Mouse (Mus musculus) small intestine, adult 2 months (tissue): ENCODE results near the gene Krtap24-1. TPM values are rescaled to one million over a fixed set of nuclear protein-coding genes. Genes with fewer than 3 reads are reported as not detected.

Source experiments
- H3K27ac ChIP-seq: fragments of 200-500 bp; 2 replicates; pipeline ENCODE4 v1.5.1; 2012; ENCODE audit warnings: low read depth, low read length, control low read depth, inconsistent platforms; ENCODE audit not compliant: insufficient read depth
- H3K27me3 ChIP-seq: fragments of 200-500 bp; 2 replicates; pipeline ENCODE4 v1.6.1; 2012; ENCODE audit warnings: mild to moderate bottlenecking, moderate library complexity, low read length, inconsistent platforms; ENCODE audit not compliant: control insufficient read depth, insufficient read depth
- H3K36me3 ChIP-seq: fragments of 200-500 bp; 2 replicates; pipeline ENCODE4 v1.6.1; 2012; ENCODE audit warnings: mild to moderate bottlenecking, low read length, control low read depth, inconsistent platforms; ENCODE audit not compliant: control insufficient read depth, insufficient read depth
- H3K4me1 ChIP-seq: fragments of 200-500 bp; 2 replicates; pipeline ENCODE4 v1.6.1; 2012; ENCODE audit warnings: low read length, inconsistent platforms, mixed read lengths; ENCODE audit not compliant: control insufficient read depth, insufficient read depth, insufficient read length
- H3K4me3 ChIP-seq: fragments of 200-500 bp; 2 replicates; pipeline ENCODE4 v1.5.1; 2012; ENCODE audit warnings: low read depth, mild to moderate bottlenecking, control low read depth, inconsistent platforms, low read length, moderate library complexity
- CTCF ChIP-seq: fragments of 200-500 bp; IDR thresholded peaks from 2 replicates; pipeline ENCODE4 v1.5.1; 2012; ENCODE audit warnings: low read depth, mild to moderate bottlenecking, control low read depth, inconsistent platforms, low read length, moderate library complexity, mixed read lengths; ENCODE audit not compliant: insufficient replicate concordance, insufficient read length; ENCODE audit errors: extremely low read depth
- POLR2A ChIP-seq: fragments of 200-500 bp; IDR thresholded peaks from 2 replicates; pipeline ENCODE4 v1.6.1; 2012; ENCODE audit warnings: low read depth, mild to moderate bottlenecking, control low read depth, inconsistent platforms, low read length, moderate library complexity
- WGBS: fragments of 180-500 bp; shearing (Covaris S2); methylation state at CpG from one replicate; pipeline ENCODE4 v1.1.7; 2018; 5-methylcytosine and 5-hydroxymethylcytosine counted together
- polyA plus RNA-seq: library from polyadenylated mRNA; depleted of rRNA; stranded (reverse); fragments of >200 nt; gene quantifications from 2 replicates; pipeline ENCODE4 v1.2.3, GENCODE M21; 2012; rRNA removed

Gene Krtap24-1
- polyA plus RNA-seq = not detected in 2 replicates

- WGBS = 61% methylated on average over 8 of the region's 8 CpGs
- Histone ChIP-seq H3K4me3 (no peak within 1 kb of the TSS), H3K27me3 (no peaks in the 10 kb centered on the region), H3K27ac (no peak within 1 kb of the TSS), H3K4me1 (no peaks in the 10 kb centered on the region), H3K36me3 (no peaks in the 10 kb centered on the region)
- TF ChIP-seq POLR2A (no peak), CTCF (no peak)
Measured at GRCm38 (mm10) chr16:88611922-88612321, at the start of gene Krtap24-1. Gene Krtap24-1, minus strand, starts transcription at chr16:88612279.

DNA sequence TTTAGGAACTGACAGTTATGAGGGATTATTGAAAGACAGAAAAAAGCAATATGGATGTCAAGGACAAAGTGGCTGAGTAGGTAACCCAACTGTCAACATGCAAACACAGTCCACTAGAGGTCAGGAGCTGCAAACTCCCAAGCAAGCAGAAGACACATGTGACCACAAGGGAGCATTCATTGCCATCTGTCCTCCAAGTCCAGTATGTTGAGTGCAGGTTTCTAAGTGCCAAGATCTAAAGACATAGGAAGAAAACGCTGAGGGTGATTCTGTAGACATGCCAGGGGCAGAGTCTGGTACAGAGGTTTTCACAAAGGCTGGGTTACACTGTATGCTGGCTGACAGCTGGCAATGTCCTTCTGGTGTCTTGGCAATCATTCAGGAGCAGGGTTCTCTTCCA, 45.3 kb upstream of the Krtap24-1 start:
- 15% methylated on average over 1 of the region's 1 CpGs for WGBS
- TF ChIP-seq CTCF (no peak), POLR2A (no peak)
- H3K36me3 ChIP-seq = no peaks in the 10 kb centered on the region

DNA sequence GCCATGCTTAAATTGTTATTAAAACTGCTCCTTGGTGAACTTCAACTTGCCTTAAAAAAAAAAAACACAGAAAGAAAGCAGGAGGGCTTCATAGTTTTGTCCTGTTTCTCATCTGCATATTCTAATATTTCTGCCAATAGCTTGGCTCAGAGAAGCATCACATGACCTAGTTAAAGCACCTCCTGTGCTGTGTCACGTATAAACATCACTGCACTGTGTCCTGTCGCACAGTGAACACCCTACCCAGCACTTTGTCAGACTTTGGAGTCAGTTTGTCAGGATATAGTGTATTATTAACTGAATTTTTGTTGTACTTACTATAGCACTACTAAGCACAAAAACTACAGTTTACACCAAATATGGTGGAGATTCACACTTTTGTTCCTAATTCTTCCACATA, 39.9 kb upstream of the Krtap24-1 start:
- no peak overlapping the region for H3K27ac ChIP-seq
- TF ChIP-seq POLR2A = no peak
- no peak for TF ChIP-seq CTCF
- WGBS = 41% methylated on average over 2 of the region's 2 CpGs
- peaks cover 6% of the 10 kb centered on the region; the same call in 1 of the 2 replicates for H3K4me1 ChIP-seq
- no peaks in the 10 kb centered on the region for H3K27me3 ChIP-seq
- H3K36me3 ChIP-seq = no peaks in the 10 kb centered on the region
- H3K4me3 ChIP-seq = no peak overlapping the region

More for the DNA sequence above, 45.3 kb upstream of the Krtap24-1 start:
- Histone ChIP-seq H3K4me1 (no peaks in the 10 kb centered on the region), H3K27me3 (no peaks in the 10 kb centered on the region), H3K4me3 (no peak overlapping the region), H3K27ac (no peak overlapping the region)

DNA sequence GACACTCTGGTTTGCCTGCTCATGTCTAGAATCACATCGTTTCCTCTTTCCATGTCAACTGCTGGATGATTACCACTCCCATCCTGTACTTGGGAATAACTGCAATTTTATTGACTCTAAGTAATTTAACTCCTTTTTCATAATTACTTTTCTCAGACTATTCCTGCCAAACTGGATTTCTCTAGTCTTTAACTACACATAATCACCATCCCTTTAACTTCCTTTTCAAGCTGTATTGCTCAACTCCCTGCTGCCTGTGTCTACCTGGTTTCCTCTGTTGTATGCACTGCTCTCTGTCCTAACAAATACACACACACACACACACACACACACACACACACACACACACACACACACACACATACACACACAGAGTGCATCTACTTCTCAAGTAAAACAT, 39.0 kb upstream of the Krtap24-1 start:
- Histone ChIP-seq H3K4me1 (peaks cover 6% of the 10 kb centered on the region; the same call in 1 of the 2 replicates), H3K27me3 (no peaks in the 10 kb centered on the region), H3K27ac (no peak overlapping the region), H3K4me3 (no peak overlapping the region), H3K36me3 (no peaks in the 10 kb centered on the region)
- 16% methylated on average over 1 of the region's 1 CpGs for WGBS
- TF ChIP-seq POLR2A (no peak), CTCF (no peak)

GRCm38 (mm10) chr16:88647358-88647846, 35.3 kb upstream of the Krtap24-1 start, which contains the start of gene Krtap26-1:
Gene Krtap26-1, minus strand, starts transcription at chr16:88647796.
- Histone ChIP-seq H3K4me3 (no peak within 1 kb of the TSS), H3K27ac (no peak within 1 kb of the TSS), H3K27me3 (no peaks in the 10 kb centered on the region), H3K4me1 (peaks cover 6% of the 10 kb centered on the region; the same call in 1 of the 2 replicates), H3K36me3 (no peaks in the 10 kb centered on the region)
- 89% methylated on average over 10 of the region's 10 CpGs for WGBS
- TF ChIP-seq CTCF (no peak), POLR2A (no peak)

- TF ChIP-seq POLR2A (no peak), CTCF (no peak)
- Histone ChIP-seq H3K36me3 (no peaks in the 10 kb centered on the region), H3K4me3 (no peak overlapping the region), H3K4me1 (peaks cover 6% of the 10 kb centered on the region; the same call in 1 of the 2 replicates), H3K27me3 (no peaks in the 10 kb centered on the region), H3K27ac (no peak overlapping the region)
- WGBS = 41% methylated on average over 8 of the region's 8 CpGs
Measured at GRCm38 (mm10) chr16:88646366-88647111, 34.5 kb upstream of the Krtap24-1 start.

DNA sequence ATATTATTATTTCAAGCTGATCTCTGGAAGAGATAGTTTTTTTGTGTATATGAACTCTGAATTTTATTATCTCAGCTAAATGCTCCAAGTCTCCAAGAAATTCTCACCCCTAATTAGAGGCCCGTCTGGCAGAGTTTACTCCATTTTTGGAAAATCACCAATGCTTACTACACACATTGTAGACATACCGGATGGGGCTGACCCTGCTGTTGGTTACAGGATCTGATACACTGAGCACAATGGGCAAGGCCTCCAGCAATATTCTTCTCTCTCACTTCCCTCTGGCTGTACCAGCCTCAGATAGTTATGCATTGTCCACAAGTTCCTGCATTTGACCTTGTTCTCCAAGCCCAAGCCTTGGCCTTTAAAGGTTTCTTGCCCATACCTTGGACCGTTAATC, 28.0 kb upstream of the Krtap24-1 start:
- Histone ChIP-seq H3K4me1 (no peaks in the 10 kb centered on the region), H3K27ac (no peak overlapping the region), H3K36me3 (no peaks in the 10 kb centered on the region), H3K4me3 (no peak overlapping the region), H3K27me3 (no peaks in the 10 kb centered on the region)
- TF ChIP-seq POLR2A (no peak), CTCF (no peak)
- 84% methylated on average over 3 of the region's 3 CpGs for WGBS
